Mouse (Mus musculus) heart, adult 18-20 months (tissue): ENCODE data around the gene Crlf2. TPM values are rescaled to one million over a fixed set of nuclear protein-coding genes. Genes with fewer than 3 reads are reported as not detected.

Experiments
- DNase-seq, 2 experiments: peaks; one replicate each; pipeline ENCODE4 v3.0.0; 2021 to 2022; ENCODE audit warnings: mixed read lengths in 1 of 2
- total RNA-seq, 2 experiments: library from RNA; stranded (reverse); gene quantifications; 2 replicates each; pipeline ENCODE4 v1.2.3; 2021

Gene Crlf2
- total RNA-seq, 2 experiments from 2014 or later = 6.4 to 8.5 TPM

DNA sequence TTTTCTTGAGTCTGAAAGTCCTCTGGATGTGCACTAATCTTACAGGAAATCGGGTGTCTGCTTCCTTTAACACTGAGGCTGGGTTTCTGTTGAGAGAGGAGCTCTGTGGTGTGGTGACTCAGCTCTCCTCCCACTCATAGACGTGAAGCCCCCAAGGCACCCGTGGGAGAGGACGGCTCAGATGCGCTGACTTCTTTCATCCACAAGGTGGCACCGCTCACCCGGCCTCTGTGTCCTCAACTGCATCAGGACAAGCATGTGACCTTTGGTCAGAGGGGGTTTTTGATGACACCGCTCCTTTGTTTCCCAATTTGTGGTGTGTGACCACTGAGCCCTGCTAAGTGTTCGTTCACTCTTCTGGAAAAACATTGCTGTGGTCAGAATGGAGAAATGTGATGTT, 10.1 kb downstream of the Crlf2 start:
- DNase-seq = peak; percentile 27 to 43

DNA sequence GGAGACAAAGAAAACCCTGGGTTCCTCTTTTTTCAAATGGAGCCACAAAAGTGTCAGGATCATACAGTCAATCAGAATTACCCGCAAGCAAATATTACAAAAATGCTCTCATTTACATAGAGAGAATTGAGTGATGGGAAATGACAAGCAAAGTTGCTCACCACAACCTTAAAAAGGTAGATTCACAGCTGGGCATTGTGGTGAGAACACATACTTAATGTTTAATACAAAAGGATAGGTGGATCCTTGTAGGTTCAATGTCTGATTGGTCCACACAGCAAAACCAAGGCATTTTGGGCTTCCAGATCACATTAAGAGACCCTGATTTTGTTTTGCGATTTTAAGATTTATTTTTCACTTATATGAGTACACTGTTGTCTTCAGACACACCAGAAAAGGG, 11.7 kb downstream of the Crlf2 start:
- no peak for DNase-seq

DNA sequence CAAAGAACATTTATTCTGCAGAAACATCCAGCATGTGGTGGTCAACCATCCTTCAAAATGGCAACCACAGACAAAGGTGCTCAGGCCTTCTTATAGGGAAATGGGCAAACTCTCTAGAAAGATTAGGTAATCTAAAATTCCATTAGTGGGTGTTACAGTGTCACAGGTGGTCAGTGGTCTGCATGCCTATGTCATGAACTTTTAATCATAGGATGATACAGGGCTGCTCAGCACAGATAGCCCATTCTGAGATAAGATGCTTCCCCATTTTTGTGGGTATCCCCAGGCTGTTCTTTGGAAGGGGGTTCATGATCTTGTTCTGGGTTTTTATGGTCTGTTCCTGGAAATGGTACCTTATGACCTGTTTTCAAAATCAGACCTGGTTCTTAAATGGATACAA, 49.1 kb downstream of the Crlf2 start:
- no peak for DNase-seq

DNA sequence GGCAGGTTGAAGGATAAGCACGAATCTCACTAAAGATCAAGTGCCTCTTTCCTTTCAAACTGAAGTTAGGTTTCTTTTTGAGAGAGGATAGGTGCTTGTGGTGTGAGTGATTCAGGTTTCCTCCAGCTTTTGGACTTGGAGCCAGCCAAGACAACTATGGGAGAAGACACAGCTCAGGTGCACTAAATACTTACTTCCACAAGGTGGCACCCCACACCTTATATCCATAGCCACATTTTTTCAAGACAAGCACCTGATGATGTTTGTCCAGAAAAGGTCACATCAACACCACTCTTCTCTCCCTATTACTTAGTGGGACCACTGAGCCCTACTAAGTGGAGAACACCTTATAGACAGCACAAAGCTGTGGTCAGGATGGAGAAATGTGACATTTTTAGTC, 52.1 kb downstream of the Crlf2 start:
- peak; percentile 2 to 8 for DNase-seq

Other genes starting within 250 kb of the Crlf2 start
- not detected for gene Vmn2r16, start 228.8 kb downstream of the Crlf2 start, total RNA-seq
- not detected for gene Vmn2r17, start 139.3 kb downstream of the Crlf2 start, total RNA-seq
- gene 5430403G16Rik, start 132.0 kb upstream of the Crlf2 start, total RNA-seq = under 1 TPM; 0.25 to 0.36 TPM
- gene 4930522L14Rik, start 192.9 kb upstream of the Crlf2 start, total RNA-seq = 1 to 10 TPM; 1.6 to 2.1 TPM